Mouse (Mus musculus) adrenal gland, adult 10 weeks (tissue): ENCODE measurements around the gene Psmd4. TPM values are rescaled to one million over a fixed set of nuclear protein-coding genes. Genes with fewer than 3 reads are reported as not detected.

Experiments used
- polyA plus RNA-seq: library from polyadenylated mRNA; stranded (reverse); fragments of 350-450 nt; fragmentation: Illumina TruSeq; extraction: RNeasy Lipid Tissue Mini Kit (QIAGEN cat#74804); gene quantifications from one replicate; pipeline ENCODE4 v1.2.3, GENCODE M21; 2014; ENCODE audit warnings: low read depth, low replicate concordance

Gene Psmd4
- 15.6 TPM for polyA plus RNA-seq

GRCm38 (mm10) chr3:95042166-95042837, at the start of gene Psmd4:
TSS of gene Psmd4 (minus strand) at chr3:95042614.

GRCm38 (mm10) chr3:95015337-95015872, 27.0 kb downstream of the Psmd4 start, which contains the start of gene Zfp687:
TSS of gene Zfp687 (minus strand) at chr3:95015448.

Other genes starting within 250 kb of the Psmd4 start
- 16.7 TPM for gene Pogz, start 205.0 kb downstream of the Psmd4 start, polyA plus RNA-seq
- gene Psmb4, start 155.7 kb downstream of the Psmd4 start, polyA plus RNA-seq = 53.7 TPM
- 3.7 TPM for gene Selenbp1, start 109.6 kb downstream of the Psmd4 start, polyA plus RNA-seq
- 26.5 TPM for gene Rfx5, start 88.5 kb downstream of the Psmd4 start, polyA plus RNA-seq
- gene Pi4kb, start 67.9 kb downstream of the Psmd4 start, polyA plus RNA-seq = 14.2 TPM
- 7.3 TPM for gene Zfp687, start 27.2 kb downstream of the Psmd4 start, polyA plus RNA-seq
- gene Pip5k1a, start 64.3 kb upstream of the Psmd4 start, polyA plus RNA-seq = 30.4 TPM
- gene Vps72, start 68.4 kb upstream of the Psmd4 start, polyA plus RNA-seq = 10.4 TPM
- gene Tmod4, start 81.9 kb upstream of the Psmd4 start, polyA plus RNA-seq = 5.0 TPM
- 16.7 TPM for gene Scnm1, start 91.4 kb upstream of the Psmd4 start, polyA plus RNA-seq
- gene Lysmd1, start 91.5 kb upstream of the Psmd4 start, polyA plus RNA-seq = 2.9 TPM
- not detected for gene Tnfaip8l2, start 99.7 kb upstream of the Psmd4 start, polyA plus RNA-seq
- gene Sema6c, start 117.8 kb upstream of the Psmd4 start, polyA plus RNA-seq = not detected
- 28.5 TPM for gene Gabpb2, start 175.3 kb upstream of the Psmd4 start, polyA plus RNA-seq
- gene Cdc42se1, start 186.1 kb upstream of the Psmd4 start, polyA plus RNA-seq = 32.4 TPM
- gene Mllt11, start 189.6 kb upstream of the Psmd4 start, polyA plus RNA-seq = 29.9 TPM
- gene Gm128, start 199.0 kb upstream of the Psmd4 start, polyA plus RNA-seq = not detected
- gene Bnipl, start 208.6 kb upstream of the Psmd4 start, polyA plus RNA-seq = not detected
- gene Mindy1, start 238.7 kb upstream of the Psmd4 start, polyA plus RNA-seq = 221 TPM
- 13.7 TPM for gene Prune1, start 239.5 kb upstream of the Psmd4 start, polyA plus RNA-seq